Mouse (Mus musculus) right cerebral cortex, postnatal 36 days (tissue): ENCODE results near the gene Rp9.

Experiments
- DNase-seq, 2 experiments: peaks; one replicate each; pipeline ENCODE4 v3.0.0; 2022; ENCODE audit warnings: low spot score in 2 of 2, mixed read lengths in 1 of 2

The Rp9 gene

GRCm38 (mm10) chr9:22366621-22367020 lies 102.9 kb downstream of the Rp9 start:
- DNase-seq: no peak

- no peak for DNase-seq
These were observed 103.3 kb downstream of the Rp9 start for GRCm38 (mm10) chr9:22366221-22366620.
